Mouse (Mus musculus) urinary bladder, postnatal 14 days (tissue): ENCODE results near the gene Rep15.

ENCODE experiments used
- DNase-seq: peaks from one replicate; pipeline ENCODE4 v3.0.0; 2021; ENCODE audit warnings: low spot score

Rep15 gene

GRCm38 (mm10) chr6:147032303-147032925 lies at the start of gene Rep15:
Gene Rep15 (plus strand): TSS chr6:147032584.
- DNase-seq = no peak

GRCm38 (mm10) chr6:146984569-146984968 lies 47.8 kb upstream of the Rep15 start:
- DNase-seq = no peak

GRCm38 (mm10) chr6:146994236-146994635 lies 38.1 kb upstream of the Rep15 start:
- peak; percentile 72 for DNase-seq

GRCm38 (mm10) chr6:146995391-146995790 lies 37.0 kb upstream of the Rep15 start:
- DNase-seq = no peak

- DNase-seq = no peak
Observed at GRCm38 (mm10) chr6:146995878-146996277, 36.5 kb upstream of the Rep15 start.

GRCm38 (mm10) chr6:146997006-146997405 lies 35.4 kb upstream of the Rep15 start:
- no peak for DNase-seq

- DNase-seq = no peak
Observed at GRCm38 (mm10) chr6:146998710-146999109, 33.7 kb upstream of the Rep15 start.

- no peak for DNase-seq
Observed at GRCm38 (mm10) chr6:146999302-146999701, 33.1 kb upstream of the Rep15 start.

GRCm38 (mm10) chr6:146999755-147000154 lies 32.6 kb upstream of the Rep15 start:
- DNase-seq = no peak

- DNase-seq = peak; percentile 45
Observed at GRCm38 (mm10) chr6:147008148-147008547, 24.2 kb upstream of the Rep15 start.

- no peak for DNase-seq
Observed at GRCm38 (mm10) chr6:147010358-147010757, 22.0 kb upstream of the Rep15 start.

GRCm38 (mm10) chr6:147010811-147011520 lies 21.4 kb upstream of the Rep15 start:
- peak; percentile 10 for DNase-seq

- DNase-seq = no peak
Observed at GRCm38 (mm10) chr6:147011555-147011954, 20.8 kb upstream of the Rep15 start.

- DNase-seq = no peak
Observed at GRCm38 (mm10) chr6:147011977-147012376, 20.4 kb upstream of the Rep15 start.

- DNase-seq = no peak
Observed at GRCm38 (mm10) chr6:147013546-147013945, 18.8 kb upstream of the Rep15 start.

- DNase-seq = no peak
Observed at GRCm38 (mm10) chr6:147017906-147018305, 14.5 kb upstream of the Rep15 start.

GRCm38 (mm10) chr6:147018364-147018763 lies 14.0 kb upstream of the Rep15 start:
- no peak for DNase-seq

- no peak for DNase-seq
Observed at GRCm38 (mm10) chr6:147021181-147021580, 11.2 kb upstream of the Rep15 start.

- peak; percentile 37 for DNase-seq
Observed at GRCm38 (mm10) chr6:147022375-147023132, 9.8 kb upstream of the Rep15 start.

GRCm38 (mm10) chr6:147023133-147023395 lies 9.3 kb upstream of the Rep15 start:
- DNase-seq = no peak

- DNase-seq = no peak
Observed at GRCm38 (mm10) chr6:147023568-147023967, 8.8 kb upstream of the Rep15 start.

- no peak for DNase-seq
Observed at GRCm38 (mm10) chr6:147024761-147025160, 7.6 kb upstream of the Rep15 start.

GRCm38 (mm10) chr6:147028396-147028795 lies 4.0 kb upstream of the Rep15 start:
- no peak for DNase-seq
